Mouse (Mus musculus): Measurements from ENCODE around the gene Ttc38.
A peak's percentile ranks its signal among the peaks of the same experiment; 100 is the strongest.

GRCm38 (mm10) chr15:85811535-85812277, 20.4 kb upstream of the Ttc38 start, which contains the start of gene Cdpf1:
- TF ChIP-seq CTCF (IDR thresholded peaks at IDR 0.05; ENCODE audit: borderline replicate concordance, insufficient read depth, low read length) (no peak), POLR2A (IDR thresholded peaks at IDR 0.05; ENCODE audit: low read depth, low read length) (peak; percentile 95)
